Mouse (Mus musculus): Measurements from ENCODE around the gene Tsnaxip1.

Gene Tsnaxip1

DNA sequence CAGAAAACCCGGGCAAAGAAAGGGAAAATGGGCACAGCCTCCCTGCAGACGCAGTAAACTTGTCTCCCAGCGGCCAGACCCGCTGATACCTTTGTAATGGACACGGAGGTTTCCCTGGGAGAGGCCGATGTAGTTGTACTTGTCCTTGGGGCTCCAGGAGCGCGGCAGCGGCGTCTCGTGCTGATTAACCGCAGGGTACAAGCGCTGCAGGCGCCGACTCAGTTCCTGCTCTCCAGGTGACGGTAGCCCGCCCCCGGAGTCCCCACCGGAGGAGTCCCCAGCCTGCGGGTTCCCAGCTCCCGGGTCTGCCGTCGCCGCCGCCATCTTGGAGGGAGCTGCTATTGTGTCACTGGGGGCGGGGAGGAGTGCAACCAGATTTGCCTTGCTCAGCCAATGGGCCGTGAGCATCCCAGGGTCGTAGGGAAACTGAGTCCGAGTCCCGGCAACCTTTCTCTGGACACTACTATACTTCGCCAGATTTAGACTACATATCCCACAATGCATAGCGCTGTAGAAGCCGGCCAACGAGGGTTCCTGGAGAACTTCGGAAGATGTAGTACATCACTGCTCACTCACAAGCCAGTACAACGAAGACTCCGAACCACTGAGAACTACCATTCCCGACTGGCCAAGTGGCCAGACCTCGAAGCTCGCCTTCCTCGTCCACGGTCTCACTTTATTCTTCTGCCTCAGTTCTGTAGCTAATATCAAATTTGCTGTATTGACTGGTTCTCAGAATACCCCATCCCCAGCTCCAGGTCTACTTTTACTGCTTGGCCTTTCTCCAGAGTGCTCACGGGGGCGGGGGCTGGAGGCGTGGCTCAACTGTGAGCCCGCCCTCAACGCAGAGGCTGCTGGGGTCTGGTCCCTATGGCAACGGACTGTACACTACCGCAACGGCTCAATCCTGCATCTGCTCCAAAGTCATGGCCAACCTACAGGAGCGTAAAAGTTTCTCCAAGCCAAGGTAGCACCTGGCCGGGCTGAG is at the start of gene Tsnaxip1, which contains the start of gene Ranbp10:
Gene Tsnaxip1 (plus strand): TSS at position 871 of the 988 bp plus-strand sequence.
Gene Ranbp10 (minus strand): TSS at position 490 of the 988 bp plus-strand sequence.
- in situ Hi-C loops (cut with MboI, MseI) = loop anchor here (5.0 kb wide), 1 partner anchor 35 kb away; the partner anchor contains the start of gene Nutf2

- in situ Hi-C loops (cut with MboI, MseI) = no loop called here
Observed at GRCm38 (mm10) chr8:105777833-105778232, 49.7 kb upstream of the Tsnaxip1 start.

- in situ Hi-C loops (cut with MboI, MseI) = loop anchor here (5.0 kb wide), 1 partner anchor 58 kb away; no protein-coding TSS in a partner anchor
Observed at GRCm38 (mm10) chr8:105780298-105780697, 47.2 kb upstream of the Tsnaxip1 start.

DNA sequence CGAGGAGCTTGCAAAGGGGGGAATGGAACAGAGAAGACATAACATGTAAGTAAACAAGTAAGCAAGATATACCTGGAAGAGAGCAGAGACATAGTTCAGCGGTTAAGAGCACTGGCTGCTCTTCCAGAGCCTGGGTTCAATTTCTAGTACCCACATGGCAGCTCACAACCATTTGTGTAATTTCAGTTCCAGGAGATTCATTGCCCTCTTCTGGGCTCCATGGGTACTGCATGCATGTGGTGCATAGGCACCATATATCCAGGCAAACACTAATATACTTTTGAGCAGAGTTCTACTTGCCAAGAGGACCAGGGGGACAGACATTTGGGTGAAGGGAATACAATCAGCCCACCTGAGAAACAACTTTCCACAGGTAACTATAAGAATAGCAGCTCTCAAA is 39.3 kb upstream of the Tsnaxip1 start:
- in situ Hi-C loops (cut with MboI, MseI) = no loop called here

- in situ Hi-C loops (cut with MboI, MseI) = no loop called here
Observed at GRCm38 (mm10) chr8:105788927-105789326, 38.6 kb upstream of the Tsnaxip1 start.

GRCm38 (mm10) chr8:105789626-105790025 is 37.9 kb upstream of the Tsnaxip1 start:
- in situ Hi-C loops (cut with MboI, MseI) = loop anchor here (10.0 kb wide), 1 partner anchor 205 kb away; no protein-coding TSS in a partner anchor

DNA sequence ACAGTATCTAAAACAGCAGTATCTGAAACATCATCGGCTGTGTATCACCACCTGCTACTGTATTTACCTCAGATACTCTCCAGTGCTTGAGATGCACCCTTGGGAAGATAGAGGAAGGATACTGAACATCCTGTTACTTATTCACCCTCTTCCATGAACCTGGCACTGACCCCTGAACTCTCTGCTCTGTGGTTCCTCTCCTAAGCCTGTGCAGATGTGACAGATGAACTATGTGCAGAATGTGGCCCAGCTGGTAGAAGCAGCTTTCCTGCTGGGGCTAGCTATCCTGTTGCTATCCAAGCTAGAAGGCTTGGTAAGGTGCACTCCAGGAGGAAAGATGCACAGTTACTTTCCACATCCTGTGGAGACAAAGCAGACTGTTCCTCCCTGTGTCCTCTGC is 34.2 kb upstream of the Tsnaxip1 start:
- in situ Hi-C loops (cut with MboI, MseI) = loop anchor here (10.0 kb wide), 1 partner anchor 209 kb away; no protein-coding TSS in a partner anchor

- in situ Hi-C loops (cut with MboI, MseI) = loop anchor here (10.0 kb wide), 1 partner anchor 209 kb away; no protein-coding TSS in a partner anchor
Observed at GRCm38 (mm10) chr8:105794009-105794598, 33.4 kb upstream of the Tsnaxip1 start.

DNA sequence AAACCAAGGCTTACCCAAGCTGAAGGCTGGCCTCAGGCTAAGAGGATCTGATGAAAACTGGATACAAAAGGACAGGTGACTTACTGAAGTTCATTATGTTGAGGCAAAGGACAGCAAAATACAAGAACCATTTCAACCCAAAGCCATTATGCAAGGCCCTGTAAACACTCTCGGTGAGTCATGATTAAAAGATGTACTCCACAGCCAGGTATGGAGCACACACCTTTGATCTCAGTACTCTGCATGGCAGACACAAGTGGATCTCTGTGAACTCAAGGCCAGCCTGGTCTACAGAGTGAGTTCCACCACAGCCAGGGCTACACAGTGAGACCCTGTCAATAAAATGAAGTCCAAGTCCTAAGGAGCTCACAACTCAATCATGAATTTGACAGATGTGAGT is 31.7 kb upstream of the Tsnaxip1 start:
- in situ Hi-C loops (cut with MboI, MseI) = loop anchor here (10.0 kb wide), 1 partner anchor 211 kb away; no protein-coding TSS in a partner anchor

- in situ Hi-C loops (cut with MboI, MseI) = loop anchor here (10.0 kb wide), 1 partner anchor 214 kb away; no protein-coding TSS in a partner anchor
Observed at GRCm38 (mm10) chr8:105798408-105798807, 29.1 kb upstream of the Tsnaxip1 start.

DNA sequence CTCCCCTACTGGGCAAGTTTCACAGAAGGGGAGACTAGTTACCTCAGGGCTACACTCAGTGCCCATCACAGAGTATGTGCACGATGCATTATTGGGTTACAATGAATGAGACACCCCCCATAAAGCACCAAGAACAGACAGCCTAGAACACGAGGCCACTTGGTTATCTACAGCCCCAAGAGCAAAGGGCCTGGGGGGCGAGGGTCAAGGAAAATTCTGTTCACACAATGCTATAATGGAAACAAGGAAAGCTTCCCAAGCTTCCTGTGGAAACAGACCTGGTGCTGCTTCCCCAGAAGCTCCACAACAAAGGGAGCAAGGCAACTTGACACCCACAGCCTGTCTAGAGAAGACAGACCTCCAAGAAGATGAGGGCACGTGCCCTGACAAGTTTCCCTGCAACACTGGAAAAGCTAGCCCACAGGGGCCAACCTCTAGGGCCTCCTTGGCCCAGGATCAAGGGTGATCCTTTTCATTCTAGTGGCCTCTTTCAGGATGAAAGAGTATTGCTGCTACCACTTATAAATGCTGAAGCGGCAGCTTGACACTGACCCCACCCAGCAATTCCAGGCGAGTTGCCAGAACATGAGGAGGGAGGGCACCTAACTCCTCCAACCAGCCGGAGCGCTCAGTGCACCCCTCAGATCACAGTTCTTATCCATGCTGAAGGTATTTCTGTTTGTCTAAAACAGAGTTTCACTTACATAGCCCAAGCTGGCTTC is 28.3 kb upstream of the Tsnaxip1 start:
- in situ Hi-C loops (cut with MboI, MseI) = loop anchor here (10.0 kb wide), 1 partner anchor 214 kb away; no protein-coding TSS in a partner anchor

GRCm38 (mm10) chr8:105801153-105801904 is 26.2 kb upstream of the Tsnaxip1 start:
- in situ Hi-C loops (cut with MboI, MseI) = no loop called here

DNA sequence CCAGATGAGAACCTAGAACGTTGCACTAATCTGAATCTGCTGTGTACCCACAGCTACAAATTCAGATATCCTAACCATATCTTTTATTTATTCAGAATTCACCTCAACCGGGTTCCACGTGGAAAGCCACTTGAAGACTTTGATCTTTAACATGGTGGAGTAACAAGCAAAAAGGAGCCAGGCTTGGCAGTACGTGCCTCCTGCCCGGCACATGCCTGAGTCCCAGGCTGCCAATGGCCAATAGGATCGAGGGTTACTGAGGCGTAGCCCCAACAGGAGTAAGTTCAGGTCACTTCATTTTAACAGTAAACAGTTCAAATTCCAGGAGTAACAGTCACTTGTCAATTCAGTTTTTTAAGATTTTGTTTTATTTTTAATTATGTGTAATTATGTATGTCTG is 22.7 kb upstream of the Tsnaxip1 start:
- in situ Hi-C loops (cut with MboI, MseI) = no loop called here

- in situ Hi-C loops (cut with MboI, MseI) = no loop called here
Observed at GRCm38 (mm10) chr8:105805346-105805745, 22.2 kb upstream of the Tsnaxip1 start.

GRCm38 (mm10) chr8:105805964-105806363 is 21.6 kb upstream of the Tsnaxip1 start:
- in situ Hi-C loops (cut with MboI, MseI) = no loop called here

GRCm38 (mm10) chr8:105807766-105808165 is 19.8 kb upstream of the Tsnaxip1 start:
- in situ Hi-C loops (cut with MboI, MseI) = no loop called here

GRCm38 (mm10) chr8:105808480-105808879 is 19.1 kb upstream of the Tsnaxip1 start:
- in situ Hi-C loops (cut with MboI, MseI) = no loop called here

GRCm38 (mm10) chr8:105810245-105810786 is 17.2 kb upstream of the Tsnaxip1 start:
- in situ Hi-C loops (cut with MboI, MseI) = loop anchor here (5.0 kb wide), 1 partner anchor 48 kb away; no protein-coding TSS in a partner anchor

DNA sequence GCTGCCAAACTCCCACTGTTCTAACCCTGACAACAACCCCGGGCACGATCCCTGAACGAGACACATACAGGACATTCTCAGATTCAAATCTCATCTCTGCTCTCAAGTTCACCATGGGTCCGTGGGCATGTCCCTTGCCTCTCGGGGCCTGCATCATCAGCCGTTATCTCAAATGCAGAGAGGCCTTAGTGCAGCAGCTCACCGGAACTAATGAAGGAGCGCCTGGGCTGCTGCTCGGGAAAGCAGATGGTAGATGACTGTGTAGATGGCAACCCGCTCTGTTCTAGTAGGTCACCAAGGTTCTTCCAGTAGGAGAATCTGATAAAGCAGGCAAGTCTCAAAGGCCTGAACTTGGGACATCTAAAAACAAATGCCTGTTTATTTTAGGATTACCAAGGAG is 16.5 kb upstream of the Tsnaxip1 start:
- in situ Hi-C loops (cut with MboI, MseI) = loop anchor here (5.0 kb wide), 1 partner anchor 49 kb away; no protein-coding TSS in a partner anchor

DNA sequence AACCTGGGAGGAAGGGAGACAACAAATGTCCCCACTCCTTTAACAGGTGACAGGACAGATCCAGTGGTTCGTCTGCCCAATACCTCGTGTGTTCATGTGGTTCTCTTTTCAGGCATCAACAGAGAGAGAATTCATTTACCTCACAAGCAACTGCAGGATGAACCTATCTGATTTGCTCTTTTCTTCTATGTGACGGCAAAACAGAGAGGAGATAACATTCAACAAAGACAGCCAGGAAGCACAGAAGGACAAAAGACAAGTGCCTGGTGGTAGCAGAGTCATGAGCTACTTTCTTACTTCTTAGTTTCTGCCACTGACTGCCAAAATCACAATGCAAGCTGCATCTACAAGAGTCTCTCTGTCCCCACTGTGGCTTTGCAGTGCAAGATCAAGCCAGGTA is 16.0 kb upstream of the Tsnaxip1 start:
- in situ Hi-C loops (cut with MboI, MseI) = loop anchor here (5.0 kb wide), 1 partner anchor 49 kb away; no protein-coding TSS in a partner anchor
